Mouse (Mus musculus): ENCODE measurements around the gene Mbd4. TPM values are rescaled to one million over a fixed set of nuclear protein-coding genes. Genes with fewer than 3 reads are reported as not detected.

The Mbd4 gene
- polyA plus RNA-seq, 1 experiment from 2014 or later: 20.9 TPM

DNA sequence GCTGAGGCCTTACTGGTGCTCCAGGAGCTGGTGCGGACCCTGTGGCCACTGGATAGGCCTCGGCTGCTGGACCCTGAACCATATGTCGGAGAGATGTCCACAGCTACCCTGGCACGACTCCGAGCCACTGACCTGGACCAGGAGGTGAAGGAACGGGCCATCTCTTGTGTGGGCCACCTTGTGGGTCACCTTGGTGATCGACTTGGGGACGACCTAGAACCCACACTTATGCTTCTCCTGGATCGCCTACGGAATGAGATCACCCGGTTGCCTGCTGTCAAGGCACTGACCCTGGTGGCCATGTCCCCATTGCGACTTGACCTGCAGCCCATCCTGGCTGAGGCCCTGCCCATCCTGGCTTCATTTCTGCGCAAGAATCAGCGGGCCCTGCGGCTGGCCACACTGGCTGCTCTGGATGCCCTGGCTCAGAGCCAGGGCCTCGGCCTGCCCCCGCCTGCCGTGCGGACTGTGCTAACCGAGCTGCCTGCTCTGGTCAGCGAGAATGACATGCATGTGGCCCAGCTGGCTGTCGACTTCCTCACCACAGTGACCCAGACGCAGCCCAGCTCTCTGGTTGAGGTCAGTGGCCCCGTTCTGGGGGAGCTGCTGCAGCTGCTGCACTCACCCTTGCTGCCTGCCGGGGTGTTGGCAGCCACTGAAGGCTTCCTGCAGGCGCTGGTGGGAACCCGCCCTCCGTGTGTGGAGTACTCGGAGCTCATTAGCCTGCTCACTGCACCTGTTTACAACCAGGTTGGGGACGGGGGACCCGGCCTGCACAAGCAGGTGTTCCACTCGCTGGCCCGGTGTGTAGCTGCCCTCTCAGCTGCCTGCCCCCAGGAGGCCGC lies 61.1 kb downstream of the Mbd4 start:
- 77% methylated on average over 34 of the region's 34 CpGs for WGBS
- Histone ChIP-seq H3K27me3 (ENCODE audit: control insufficient read depth, insufficient read depth, low read length) (no peaks in the 10 kb centered on the region), H3K4me3 (ENCODE audit: low read length) (no peak overlapping the region), H3K9me3 (ENCODE audit: control insufficient read depth, low read length) (no peaks in the 10 kb centered on the region), H3K4me2 (replicated peaks; ENCODE audit: low read depth, low read length) (no peak overlapping the region), H3K4me1 (ENCODE audit: control insufficient read depth, insufficient read depth, low read length) (no peaks in the 10 kb centered on the region), H3K27ac (ENCODE audit: low read depth, low read length) (no peak overlapping the region), H3K36me3 (ENCODE audit: control insufficient read depth, insufficient read depth, low read length) (peaks cover 96% of the 10 kb centered on the region), H3K9ac (ENCODE audit: low read depth, low read length) (no peak overlapping the region; the same call in 1 of the 2 replicates)
- peak; percentile 62 for ATAC-seq (ENCODE audit: low FRiP score, low TSS enrichment)

DNA sequence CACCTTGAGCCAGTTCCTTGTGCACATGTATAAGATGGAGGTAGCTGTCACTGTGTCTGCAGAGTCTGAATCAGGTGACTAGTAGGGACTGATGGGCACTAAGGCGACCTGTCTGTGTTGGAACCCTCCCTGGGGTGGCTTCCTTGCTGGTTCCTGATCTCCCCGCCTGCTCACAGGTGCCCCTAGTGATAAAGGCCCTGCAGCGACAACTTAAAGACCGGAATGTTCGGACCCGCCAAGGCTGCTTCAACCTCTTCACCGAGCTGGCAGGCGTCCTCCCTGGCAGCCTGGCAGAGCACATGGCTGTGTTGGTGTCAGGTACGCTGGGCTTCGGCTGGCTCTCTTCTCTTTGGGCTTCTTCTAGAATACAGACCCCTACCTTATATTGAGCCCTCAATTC lies 62.2 kb downstream of the Mbd4 start:
- peaks cover 96% of the 10 kb centered on the region for H3K36me3 ChIP-seq (ENCODE audit: control insufficient read depth, insufficient read depth, low read length)
- ATAC-seq (ENCODE audit: low FRiP score, low TSS enrichment): no peak
- WGBS: 89% methylated on average over 10 of the region's 10 CpGs

More for the DNA sequence above, 62.2 kb downstream of the Mbd4 start:
- Histone ChIP-seq H3K4me2 (replicated peaks; ENCODE audit: low read depth, low read length) (no peak overlapping the region), H3K9ac (ENCODE audit: low read depth, low read length) (no peak overlapping the region), H3K4me1 (ENCODE audit: control insufficient read depth, insufficient read depth, low read length) (no peaks in the 10 kb centered on the region), H3K9me3 (ENCODE audit: control insufficient read depth, low read length) (no peaks in the 10 kb centered on the region), H3K27ac (ENCODE audit: low read depth, low read length) (no peak overlapping the region), H3K27me3 (ENCODE audit: control insufficient read depth, insufficient read depth, low read length) (no peaks in the 10 kb centered on the region), H3K4me3 (ENCODE audit: low read length) (no peak overlapping the region)

Other genes starting within 250 kb of the Mbd4 start
- gene Raf1, start 176.7 kb downstream of the Mbd4 start, polyA plus RNA-seq (2014; fragmentation: Nextera tagmentation; extraction: Ambion mirVana): 85.9 and 125 TPM in 2 replicates
- 1.4 and 1.8 TPM in 2 replicates for gene Tmem40, start 91.0 kb downstream of the Mbd4 start, polyA plus RNA-seq (2014; fragmentation: Nextera tagmentation; extraction: Ambion mirVana)
- gene Cand2, start 78.8 kb downstream of the Mbd4 start, polyA plus RNA-seq (2014; fragmentation: Nextera tagmentation; extraction: Ambion mirVana): 24.0 and 36.1 TPM in 2 replicates
- gene Rpl32, start 44.6 kb downstream of the Mbd4 start, polyA plus RNA-seq (2014; fragmentation: Nextera tagmentation; extraction: Ambion mirVana): 2,535 and 3,306 TPM in 2 replicates
- gene Efcab12, start 15.0 kb downstream of the Mbd4 start, polyA plus RNA-seq (2014; fragmentation: Nextera tagmentation; extraction: Ambion mirVana): 1.3 and 2.1 TPM in 2 replicates
- gene Ift122, start 99 bp upstream of the Mbd4 start, polyA plus RNA-seq (2014; fragmentation: Nextera tagmentation; extraction: Ambion mirVana): 19.0 and 33.3 TPM in 2 replicates
- gene Rho, start 78.4 kb upstream of the Mbd4 start, polyA plus RNA-seq (2014; fragmentation: Nextera tagmentation; extraction: Ambion mirVana): 0.06 TPM in 1 of 2 replicates, not detected in the other
- gene H1foo, start 91.6 kb upstream of the Mbd4 start, polyA plus RNA-seq (2014; fragmentation: Nextera tagmentation; extraction: Ambion mirVana): not detected in 2 replicates
- gene Plxnd1, start 141.6 kb upstream of the Mbd4 start, polyA plus RNA-seq (2014; fragmentation: Nextera tagmentation; extraction: Ambion mirVana): 58.3 and 62.7 TPM in 2 replicates

Measured in kidney, embryonic 14.5 days (tissue).